Mouse (Mus musculus) lung, adult 2 months (tissue): Measurements from ENCODE around the gene Itga9.

Experiments used
- CTCF ChIP-seq: fragments of 200-500 bp; IDR thresholded peaks from 2 replicates; pipeline ENCODE4 v1.5.1; 2011; ENCODE audit warnings: mild to moderate bottlenecking, low read length, control low read depth; ENCODE audit not compliant: insufficient read depth
- POLR2A ChIP-seq: fragments of 200-500 bp; IDR thresholded peaks from 2 replicates; pipeline ENCODE4 v1.6.1; 2011; ENCODE audit warnings: low read depth, mild to moderate bottlenecking, control low read depth, low read length, borderline replicate concordance; ENCODE audit errors: extremely low read depth

GRCm38 (mm10) chr9:118937515-118937914, 331.0 kb downstream of the Itga9 start:
- TF ChIP-seq POLR2A (no peak), CTCF (no peak)
